Mouse (Mus musculus) kidney, embryonic 16.5 days (tissue): Measurements from ENCODE around the gene Pnliprp2. TPM values are rescaled to one million over a fixed set of nuclear protein-coding genes. Genes with fewer than 3 reads are reported as not detected.

Source experiments
- ATAC-seq: fragments of 200-750 bp; cut with Nextera tagmentation; 2 replicates; pipeline ENCODE4 v1.8.0; 2017; ENCODE audit warnings: moderate TSS enrichment; ENCODE audit not compliant: low FRiP score, low TSS enrichment
- H3K27ac ChIP-seq: fragments of 300-500 bp; sonication (generic); 2 replicates; pipeline ENCODE4 v1.5.1; 2014; ENCODE audit warnings: low read length
- H3K27me3 ChIP-seq: fragments of 300-500 bp; sonication (generic); 2 replicates; pipeline ENCODE4 v1.6.1; 2014; ENCODE audit warnings: low read length, control low read depth, mixed read lengths; ENCODE audit not compliant: insufficient read depth
- H3K36me3 ChIP-seq: fragments of 300-500 bp; sonication (generic); 2 replicates; pipeline ENCODE4 v1.6.1; 2014; ENCODE audit warnings: low read length, control low read depth, mixed read lengths; ENCODE audit not compliant: insufficient read depth
- H3K4me1 ChIP-seq: fragments of 300-500 bp; sonication (generic); 2 replicates; pipeline ENCODE4 v1.6.1; 2014; ENCODE audit warnings: low read length, control low read depth, mixed read lengths; ENCODE audit not compliant: insufficient read depth
- H3K4me2 ChIP-seq: fragments of 300-500 bp; sonication (generic); replicated peaks from 2 replicates; pipeline ENCODE4 v1.6.1; 2014; ENCODE audit warnings: low read depth, low read length
- H3K4me3 ChIP-seq: fragments of 300-500 bp; sonication (generic); 2 replicates; pipeline ENCODE4 v1.5.1; 2014; ENCODE audit warnings: mild to moderate bottlenecking, low read length
- H3K9ac ChIP-seq: fragments of 300-500 bp; sonication (generic); replicated peaks from 2 replicates; pipeline ENCODE4 v1.6.1; 2014; ENCODE audit warnings: low read length
- H3K9me3 ChIP-seq: fragments of 300-500 bp; sonication (generic); 2 replicates; pipeline ENCODE4 v1.6.1; 2016; ENCODE audit warnings: low read length, control low read depth
- WGBS: fragments of 180-500 bp; shearing (Covaris S2); extraction: QIAGEN DNeasy Blood & Tissue Kit; methylation state at CpG from one replicate; pipeline ENCODE4 v1.1.7; 2014; 5-methylcytosine and 5-hydroxymethylcytosine counted together
- polyA plus RNA-seq: library from polyadenylated mRNA; unstranded; fragments of >200 nt; fragmentation: Nextera tagmentation; extraction: Ambion mirVana; gene quantifications from 2 replicates; pipeline ENCODE4 v1.2.1, GENCODE M21; 2015

Pnliprp2 gene
- polyA plus RNA-seq, 1 experiment from 2014 or later, result 0.22 TPM

GRCm38 (mm10) chr19:58816453-58817041 is 57.0 kb downstream of the Pnliprp2 start:
- 52% methylated on average over 17 of the region's 17 CpGs for WGBS
- H3K4me2 ChIP-seq, result no peak overlapping the region
- H3K27me3 ChIP-seq, result no peaks in the 10 kb centered on the region
- no peaks in the 10 kb centered on the region for H3K36me3 ChIP-seq
- H3K27ac ChIP-seq, result peak overlapping the region; percentile 47; the same call in 1 of the 2 replicates
- ATAC-seq, result peak; percentile 43; the same call in 1 of the 2 replicates
- H3K4me1 ChIP-seq, result peaks cover 17% of the 10 kb centered on the region
- no peak overlapping the region for H3K4me3 ChIP-seq
- H3K9me3 ChIP-seq, result no peaks in the 10 kb centered on the region
- no peak overlapping the region for H3K9ac ChIP-seq

DNA sequence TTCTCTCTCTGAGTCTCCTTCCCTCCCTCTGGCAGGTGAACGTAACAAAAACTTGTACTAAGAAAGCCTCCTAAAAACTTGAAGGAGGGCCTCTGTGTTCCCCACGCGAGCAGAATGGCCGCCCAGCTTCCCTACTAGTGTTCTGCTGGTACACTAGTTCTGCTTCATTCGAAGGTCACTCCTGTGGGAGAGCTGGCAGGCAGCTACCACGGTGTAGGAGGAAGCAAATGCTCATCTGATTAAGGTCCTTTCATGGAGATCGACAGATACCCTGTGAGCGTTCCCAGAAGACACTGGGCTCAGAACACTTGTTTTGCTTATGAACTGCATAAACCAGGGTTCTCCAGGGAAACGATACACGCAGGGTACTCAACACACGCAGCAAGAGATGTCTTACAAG is 57.9 kb downstream of the Pnliprp2 start:
- no peak overlapping the region for H3K9ac ChIP-seq
- H3K4me1 ChIP-seq, result peaks cover 23% of the 10 kb centered on the region
- H3K27me3 ChIP-seq, result no peaks in the 10 kb centered on the region
- H3K36me3 ChIP-seq, result no peaks in the 10 kb centered on the region
- H3K4me2 ChIP-seq, result no peak overlapping the region
- WGBS, result 83% methylated on average over 11 of the region's 11 CpGs
- ATAC-seq, result no peak
- H3K9me3 ChIP-seq, result no peaks in the 10 kb centered on the region
- no peak overlapping the region for H3K27ac ChIP-seq
- H3K4me3 ChIP-seq, result no peak overlapping the region

GRCm38 (mm10) chr19:58818571-58819415 is 59.3 kb downstream of the Pnliprp2 start:
- Histone ChIP-seq H3K4me3 (no peak overlapping the region), H3K9me3 (no peaks in the 10 kb centered on the region), H3K27ac (peak overlapping the region; percentile 20; the same call in 1 of the 2 replicates), H3K9ac (no peak overlapping the region), H3K36me3 (no peaks in the 10 kb centered on the region), H3K4me1 (peaks cover 26% of the 10 kb centered on the region), H3K4me2 (no peak overlapping the region), H3K27me3 (no peaks in the 10 kb centered on the region)
- 68% methylated on average over 14 of the region's 14 CpGs for WGBS
- 0 out of 2 replicates have a peak, but pooled peaks have one; percentile 24 for ATAC-seq

DNA sequence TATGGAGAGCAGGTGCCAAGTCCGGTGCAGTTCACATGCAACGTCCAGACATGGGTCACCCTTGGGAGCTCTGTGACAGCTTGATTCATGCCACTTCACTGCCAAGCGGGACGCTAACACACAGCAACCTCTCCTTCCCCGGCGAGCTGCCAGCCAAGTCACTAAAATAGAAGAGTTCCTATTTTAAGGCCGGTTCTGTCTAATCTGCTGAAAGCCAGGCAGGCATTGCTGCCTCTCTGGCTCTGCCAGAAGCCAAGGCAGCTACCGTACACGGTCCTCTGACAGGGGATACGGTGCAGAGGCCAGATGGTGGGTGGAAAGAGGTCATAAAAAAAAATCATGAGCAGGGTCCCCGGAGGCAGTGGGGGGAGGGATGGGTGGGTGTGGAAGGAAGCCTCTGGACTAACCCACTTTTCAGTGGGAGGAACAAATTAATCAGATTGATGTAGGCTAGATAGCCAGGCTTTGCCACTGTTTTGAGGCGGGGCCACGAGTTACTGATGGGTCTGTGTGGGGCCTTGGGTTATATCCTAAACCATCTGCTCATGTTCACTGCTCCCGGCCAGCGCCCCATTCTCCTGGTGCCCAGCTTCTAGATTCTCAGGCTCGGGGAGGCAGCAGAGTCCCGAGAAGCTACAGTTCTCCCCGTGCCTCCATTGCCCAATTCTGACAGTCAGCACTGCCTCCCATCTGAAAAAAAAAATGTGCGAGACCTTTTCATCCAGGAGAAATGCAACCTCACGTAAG is 63.1 kb downstream of the Pnliprp2 start:
- H3K27me3 ChIP-seq, result no peaks in the 10 kb centered on the region
- H3K36me3 ChIP-seq, result peaks cover 7% of the 10 kb centered on the region; the same call in 1 of the 2 replicates
- 44% methylated on average over 20 of the region's 20 CpGs for WGBS
- H3K4me3 ChIP-seq, result no peak overlapping the region
- no peak overlapping the region for H3K4me2 ChIP-seq
- ATAC-seq, result no peak
- no peak overlapping the region for H3K27ac ChIP-seq
- no peaks in the 10 kb centered on the region for H3K9me3 ChIP-seq
- H3K9ac ChIP-seq, result no peak overlapping the region
- peaks cover 21% of the 10 kb centered on the region; the same call in 1 of the 2 replicates for H3K4me1 ChIP-seq

DNA sequence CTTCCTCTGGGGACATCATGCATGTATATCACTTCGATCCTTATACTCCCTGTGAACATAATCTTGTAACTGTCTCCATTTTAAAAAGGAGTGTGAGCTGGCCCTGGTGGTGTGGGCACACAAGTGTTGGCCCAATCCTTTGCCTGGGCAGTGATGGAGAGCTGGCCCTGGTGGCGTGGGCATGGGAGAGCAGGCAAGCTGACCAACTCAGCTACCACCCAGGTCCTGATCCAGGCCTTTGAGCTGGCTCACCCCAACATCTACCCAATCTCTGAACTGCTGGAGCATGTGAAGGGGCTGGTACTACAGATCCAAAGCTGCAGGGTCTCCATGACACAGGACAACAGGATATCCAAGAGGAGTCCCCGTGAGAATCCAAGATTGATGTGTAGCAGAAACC is 63.8 kb downstream of the Pnliprp2 start:
- no peak overlapping the region for H3K9ac ChIP-seq
- ATAC-seq, result no peak
- whole genome bisulfite sequencing, result 84% methylated on average over 3 of the region's 3 CpGs

GRCm38 (mm10) chr19:58824316-58824715 is 64.8 kb downstream of the Pnliprp2 start:
- H3K36me3 ChIP-seq, result peaks cover 7% of the 10 kb centered on the region; the same call in 1 of the 2 replicates
- 68% methylated on average over 1 of the region's 1 CpGs for WGBS
- H3K4me1 ChIP-seq, result peaks cover 11% of the 10 kb centered on the region; the same call in 1 of the 2 replicates
- no peak overlapping the region for H3K9ac ChIP-seq
- no peak overlapping the region for H3K27ac ChIP-seq
- H3K9me3 ChIP-seq, result no peaks in the 10 kb centered on the region
- ATAC-seq, result no peak
- no peaks in the 10 kb centered on the region for H3K27me3 ChIP-seq
- no peak overlapping the region for H3K4me3 ChIP-seq
- no peak overlapping the region for H3K4me2 ChIP-seq

More for the DNA sequence above, 63.8 kb downstream of the Pnliprp2 start:
- Histone ChIP-seq H3K9me3 (no peaks in the 10 kb centered on the region), H3K36me3 (peaks cover 7% of the 10 kb centered on the region; the same call in 1 of the 2 replicates), H3K4me1 (peaks cover 21% of the 10 kb centered on the region; the same call in 1 of the 2 replicates), H3K4me3 (no peak overlapping the region), H3K27ac (no peak overlapping the region), H3K27me3 (no peaks in the 10 kb centered on the region), H3K4me2 (no peak overlapping the region)

Other genes starting within 250 kb of the Pnliprp2 start
- gene Ccdc172, start 247.7 kb upstream of the Pnliprp2 start, polyA plus RNA-seq, result not detected in 2 replicates
- gene Pnlip, start 107.2 kb upstream of the Pnliprp2 start, polyA plus RNA-seq, result not detected in 2 replicates
- 0.18 and 1.2 TPM in 2 replicates for gene Pnliprp1, start 30.8 kb upstream of the Pnliprp2 start, polyA plus RNA-seq
- gene 1700019N19Rik, start 34.7 kb downstream of the Pnliprp2 start, polyA plus RNA-seq, result not detected in 2 replicates
- 0.64 and 0.85 TPM in 2 replicates for gene Eno4, start 183.7 kb downstream of the Pnliprp2 start, polyA plus RNA-seq
- 18.1 TPM in 2 replicates for gene Hspa12a, start 183.9 kb downstream of the Pnliprp2 start, polyA plus RNA-seq